Mouse (Mus musculus) thymus, adult 18-20 months (tissue): ENCODE results near the gene Zfp692.

Source experiments
- DNase-seq, 2 experiments: peaks; one replicate each; pipeline ENCODE4 v3.0.0; 2022; ENCODE audit warnings: mixed read lengths in 2 of 2

Gene Zfp692

GRCm38 (mm10) chr11:58314069-58314468 is 7.2 kb downstream of the Zfp692 start:
- no peak for DNase-seq

GRCm38 (mm10) chr11:58315536-58316168 is 8.8 kb downstream of the Zfp692 start:
- DNase-seq = no peak

- DNase-seq = no peak
Observed at GRCm38 (mm10) chr11:58316344-58316743, 9.5 kb downstream of the Zfp692 start.

GRCm38 (mm10) chr11:58316768-58317390 is 10.0 kb downstream of the Zfp692 start:
- DNase-seq = no peak

GRCm38 (mm10) chr11:58322824-58323569 is 16.1 kb downstream of the Zfp692 start:
- DNase-seq = peak; percentile 96

- DNase-seq = no peak
Observed at GRCm38 (mm10) chr11:58323570-58324340, 16.9 kb downstream of the Zfp692 start.

- DNase-seq = no peak
Observed at GRCm38 (mm10) chr11:58324614-58325229, 17.9 kb downstream of the Zfp692 start.

GRCm38 (mm10) chr11:58326781-58327180 is 19.9 kb downstream of the Zfp692 start:
- DNase-seq = no peak

- peak in 1 of 2 experiments; percentile 30 for DNase-seq
Observed at GRCm38 (mm10) chr11:58329906-58330275, 23.0 kb downstream of the Zfp692 start.

- peak; percentile 70 to 84 for DNase-seq
Observed at GRCm38 (mm10) chr11:58330276-58331148, 23.6 kb downstream of the Zfp692 start, which contains the start of the genes Zfp672 and Sh3bp5l. Gene Zfp672 (minus strand): TSS chr11:58330339. Gene Sh3bp5l (plus strand): TSS chr11:58330724.

GRCm38 (mm10) chr11:58331149-58331495 is 24.3 kb downstream of the Zfp692 start:
- DNase-seq = no peak

- DNase-seq = no peak
Observed at GRCm38 (mm10) chr11:58331546-58331945, 24.7 kb downstream of the Zfp692 start.

GRCm38 (mm10) chr11:58334746-58335145 is 27.9 kb downstream of the Zfp692 start:
- no peak for DNase-seq

GRCm38 (mm10) chr11:58346745-58347144 is 39.9 kb downstream of the Zfp692 start:
- no peak for DNase-seq

GRCm38 (mm10) chr11:58350628-58351027 is 43.8 kb downstream of the Zfp692 start:
- DNase-seq = no peak

- no peak for DNase-seq
Observed at GRCm38 (mm10) chr11:58351179-58351578, 44.3 kb downstream of the Zfp692 start.

GRCm38 (mm10) chr11:58352681-58353548 is 46.0 kb downstream of the Zfp692 start:
- no peak for DNase-seq

- DNase-seq = no peak
Observed at GRCm38 (mm10) chr11:58353709-58354108, 46.8 kb downstream of the Zfp692 start.

- no peak for DNase-seq
Observed at GRCm38 (mm10) chr11:58354476-58354875, 47.6 kb downstream of the Zfp692 start.

GRCm38 (mm10) chr11:58354927-58355326 is 48.1 kb downstream of the Zfp692 start:
- no peak for DNase-seq

- no peak for DNase-seq
Observed at GRCm38 (mm10) chr11:58357042-58357441, 50.2 kb downstream of the Zfp692 start.
